Mouse (Mus musculus) ES-Bruce4 (cell line): ENCODE measurements at regions not wholly inside any gene's neighbourhood (a gene's known extent, or its start where the extent isn't known, plus 50 kb on each side); places are given as distances from the start of the nearest gene placed in this dataset.

Experiments
- H3K27ac ChIP-seq: 2 replicates; pipeline ENCODE4 v1.5.1; 2012; ENCODE audit warnings: low read length, inconsistent platforms; ENCODE audit not compliant: insufficient read depth
- H3K27me3 ChIP-seq: 2 replicates; pipeline ENCODE4 v1.6.1; 2012; ENCODE audit warnings: mild to moderate bottlenecking, low read length, inconsistent platforms; ENCODE audit not compliant: control insufficient read depth, poor library complexity, insufficient read depth, severe bottlenecking
- H3K36me3 ChIP-seq: 2 replicates; pipeline ENCODE4 v1.6.1; 2012; ENCODE audit warnings: inconsistent platforms, mild to moderate bottlenecking, low read length, moderate library complexity; ENCODE audit not compliant: control insufficient read depth, poor library complexity, insufficient read depth, severe bottlenecking
- H3K4me1 ChIP-seq: one replicate; pipeline ENCODE4 v1.8.1; 2011; ENCODE audit warnings: low read length; ENCODE audit not compliant: control insufficient read depth, insufficient read depth
- H3K4me3 ChIP-seq: 2 replicates; pipeline ENCODE4 v1.5.1; 2011; ENCODE audit warnings: low read depth, mild to moderate bottlenecking, low read length
- H3K9ac ChIP-seq: 2 replicates; pipeline ENCODE4 v1.6.1; 2012; ENCODE audit warnings: low read depth, mild to moderate bottlenecking, inconsistent platforms; ENCODE audit not compliant: poor library complexity, severe bottlenecking
- H3K9me3 ChIP-seq: replicated peaks from 2 replicates; pipeline ENCODE4 v1.6.1; 2012; ENCODE audit warnings: mild to moderate bottlenecking, low read length, inconsistent platforms; ENCODE audit not compliant: control insufficient read depth, poor library complexity, insufficient read depth, severe bottlenecking
- CTCF ChIP-seq: IDR thresholded peaks from one replicate; pipeline ENCODE4 v1.8.1; 2011; ENCODE audit warnings: low read depth, low read length
- EP300 ChIP-seq: IDR thresholded peaks from 2 replicates; pipeline ENCODE4 v1.6.1; 2011; ENCODE audit warnings: low read depth, low read length; ENCODE audit not compliant: insufficient read depth
- POLR2A ChIP-seq: IDR thresholded peaks from one replicate; pipeline ENCODE4 v1.8.1; 2011; ENCODE audit warnings: low read length; ENCODE audit not compliant: insufficient read depth

GRCm38 (mm10) chr2:117838387-117838786 is 273.3 kb upstream of the Thbs1 start:
- Histone ChIP-seq H3K4me1 (no peaks in the 10 kb centered on the region), H3K36me3 (no peaks in the 10 kb centered on the region), H3K4me3 (no peak overlapping the region), H3K9me3 (no peaks in the 10 kb centered on the region), H3K27me3 (no peaks in the 10 kb centered on the region), H3K27ac (no peak overlapping the region), H3K9ac (no peak overlapping the region)
- TF ChIP-seq CTCF (no peak), EP300 (no peak), POLR2A (no peak)

GRCm38 (mm10) chr2:117840406-117840805 is 271.3 kb upstream of the Thbs1 start:
- Histone ChIP-seq H3K27me3 (no peaks in the 10 kb centered on the region), H3K9me3 (no peaks in the 10 kb centered on the region), H3K9ac (no peak overlapping the region), H3K36me3 (no peaks in the 10 kb centered on the region), H3K27ac (no peak overlapping the region), H3K4me1 (no peaks in the 10 kb centered on the region), H3K4me3 (no peak overlapping the region)
- TF ChIP-seq POLR2A, result no peak
- TF ChIP-seq EP300, result no peak
- TF ChIP-seq CTCF, result no peak

- H3K27me3 ChIP-seq, result no peaks in the 10 kb centered on the region
- no peaks in the 10 kb centered on the region for H3K4me1 ChIP-seq
- no peak overlapping the region for H3K9ac ChIP-seq
- no peak overlapping the region for H3K27ac ChIP-seq
- H3K4me3 ChIP-seq, result no peak overlapping the region
- no peak for TF ChIP-seq POLR2A
- no peak for TF ChIP-seq EP300
- no peak for TF ChIP-seq CTCF
- no peaks in the 10 kb centered on the region for H3K36me3 ChIP-seq
- no peaks in the 10 kb centered on the region for H3K9me3 ChIP-seq
These were observed 269.2 kb upstream of the Thbs1 start for GRCm38 (mm10) chr2:117842309-117842986.

- no peaks in the 10 kb centered on the region for H3K4me1 ChIP-seq
- H3K27ac ChIP-seq, result no peak overlapping the region
- H3K27me3 ChIP-seq, result no peaks in the 10 kb centered on the region
- H3K4me3 ChIP-seq, result no peak overlapping the region
- H3K9ac ChIP-seq, result no peak overlapping the region
- TF ChIP-seq CTCF (no peak), POLR2A (no peak), EP300 (no peak)
- no peaks in the 10 kb centered on the region for H3K36me3 ChIP-seq
- no peaks in the 10 kb centered on the region for H3K9me3 ChIP-seq
These were observed 259.2 kb upstream of the Thbs1 start for GRCm38 (mm10) chr2:117852442-117852841.

- no peak overlapping the region for H3K9ac ChIP-seq
- H3K36me3 ChIP-seq, result no peaks in the 10 kb centered on the region
- no peaks in the 10 kb centered on the region for H3K9me3 ChIP-seq
- H3K27me3 ChIP-seq, result no peaks in the 10 kb centered on the region
- H3K4me1 ChIP-seq, result no peaks in the 10 kb centered on the region
- no peak overlapping the region for H3K4me3 ChIP-seq
- TF ChIP-seq CTCF (no peak), EP300 (no peak), POLR2A (no peak)
- no peak overlapping the region for H3K27ac ChIP-seq
These were observed 249.4 kb upstream of the Thbs1 start for GRCm38 (mm10) chr2:117862301-117862700.

GRCm38 (mm10) chr2:117865119-117865518 is 246.6 kb upstream of the Thbs1 start:
- Histone ChIP-seq H3K9me3 (no peaks in the 10 kb centered on the region), H3K27ac (no peak overlapping the region), H3K36me3 (no peaks in the 10 kb centered on the region), H3K9ac (no peak overlapping the region), H3K4me3 (no peak overlapping the region), H3K4me1 (no peaks in the 10 kb centered on the region), H3K27me3 (no peaks in the 10 kb centered on the region)
- TF ChIP-seq EP300 (no peak), POLR2A (no peak), CTCF (no peak)
